Mouse (Mus musculus): Measurements from ENCODE around the gene Akr1a1.

- TF ChIP-seq CTCF (IDR thresholded peaks at IDR 0.05; ENCODE audit: borderline replicate concordance, extremely low read depth, insufficient read depth, insufficient read length) (no peak), POLR2A (IDR thresholded peaks at IDR 0.05; ENCODE audit: borderline replicate concordance, extremely low read depth, insufficient read depth, insufficient read length, poor library complexity, severe bottlenecking) (no peak)
These were observed 10.5 kb upstream of the Akr1a1 start for GRCm38 (mm10) chr4:116661998-116662397.
